Mouse (Mus musculus) left cerebral cortex, adult 8-10 months (tissue): ENCODE measurements at regions not wholly inside any gene's neighbourhood (a gene's known extent, or its start where the extent isn't known, plus 50 kb on each side); places are given as distances from the start of the nearest gene placed in this dataset.

Experiments
- DNase-seq, 2 experiments: peaks; one replicate each; pipeline ENCODE4 v3.0.0; 2022; ENCODE audit warnings: low spot score in 2 of 2

GRCm38 (mm10) chr2:108904121-108904733 lies 376.3 kb upstream of the Kif18a start:
- no peak for DNase-seq

DNA sequence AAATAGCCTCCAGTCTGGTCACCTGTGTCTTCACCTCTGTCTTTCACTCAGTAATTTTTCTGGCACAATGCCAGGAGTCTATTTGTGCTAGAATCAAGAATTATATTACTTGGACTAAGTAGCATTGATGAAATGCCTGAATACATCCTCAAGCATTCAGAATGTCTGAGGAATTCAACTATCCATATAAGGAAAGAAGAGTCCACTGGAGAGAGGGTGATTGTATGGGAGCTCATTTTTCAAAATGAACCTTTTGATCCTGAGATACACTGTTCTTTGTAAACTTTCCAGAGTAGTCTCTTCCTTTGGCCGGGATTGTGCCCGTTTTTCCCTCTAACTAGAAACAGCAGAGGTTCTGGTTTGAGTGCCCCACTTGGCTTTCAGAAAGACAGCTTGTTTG lies 367.0 kb upstream of the Kif18a start:
- no peak for DNase-seq

GRCm38 (mm10) chr2:108913967-108914366 lies 366.6 kb upstream of the Kif18a start:
- no peak for DNase-seq

GRCm38 (mm10) chr2:108919500-108920045 lies 361.0 kb upstream of the Kif18a start:
- no peak for DNase-seq

GRCm38 (mm10) chr2:108920111-108920510 lies 360.4 kb upstream of the Kif18a start:
- DNase-seq = no peak

- no peak for DNase-seq
These were observed 344.4 kb upstream of the Kif18a start for GRCm38 (mm10) chr2:108935981-108936762.

GRCm38 (mm10) chr2:108980921-108981320 lies 299.6 kb upstream of the Kif18a start:
- no peak for DNase-seq

DNA sequence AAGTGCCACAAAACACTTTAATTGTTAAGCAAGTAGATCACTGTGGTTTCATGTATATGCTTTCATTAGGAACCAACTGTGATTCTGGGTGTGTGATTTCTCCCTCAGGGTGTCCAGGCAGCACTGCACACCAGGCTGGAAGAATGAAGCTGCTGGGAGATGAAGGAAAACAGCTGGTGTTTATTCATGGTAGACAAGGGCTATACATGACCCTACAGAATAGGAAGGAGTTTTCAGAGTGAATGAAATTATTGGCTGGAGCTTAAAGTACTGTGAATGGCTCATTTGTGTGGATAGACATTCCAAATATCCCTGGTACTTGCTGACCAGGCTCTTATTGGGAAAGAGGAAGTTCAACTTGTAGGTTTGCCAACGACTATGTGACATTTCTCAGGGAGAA lies 264.3 kb upstream of the Kif18a start:
- DNase-seq = no peak

DNA sequence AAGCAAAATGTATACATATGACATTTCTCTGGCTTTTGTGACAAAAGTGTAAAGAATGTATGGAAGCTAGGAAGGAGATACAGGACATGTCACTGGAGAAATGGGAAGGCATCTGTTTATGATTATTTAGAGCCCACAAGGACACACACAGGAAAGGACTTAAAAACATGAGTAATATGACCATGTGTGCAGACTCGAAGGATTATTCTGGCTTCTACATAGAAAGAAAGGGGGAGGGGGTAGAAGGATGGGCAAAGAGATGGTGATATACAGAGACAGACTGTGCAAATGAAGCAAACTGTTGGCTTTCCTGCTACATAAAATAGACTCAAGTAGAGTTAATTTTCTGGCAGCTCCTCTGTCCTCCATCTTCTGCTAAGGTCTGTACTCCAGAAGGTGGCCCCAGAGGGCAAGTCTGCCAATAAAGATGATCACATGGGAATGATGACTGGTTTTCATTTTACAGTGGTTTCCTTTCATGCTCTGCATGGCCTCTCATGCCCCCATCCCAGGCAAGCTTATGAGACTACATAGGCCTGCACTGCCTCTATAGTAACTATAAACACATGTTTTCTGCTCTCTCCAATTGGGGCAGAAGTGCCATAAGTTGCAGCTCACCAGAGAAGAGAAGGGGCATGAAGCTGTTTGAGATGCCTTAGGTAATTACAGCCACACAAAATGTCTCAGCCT lies 263.4 kb upstream of the Kif18a start:
- no peak for DNase-seq

GRCm38 (mm10) chr2:109038131-109038695 lies 242.3 kb upstream of the Kif18a start:
- no peak for DNase-seq
